Comparison of ENCODE assay signal across 14 mouse cellular contexts in the genomic region with DNA sequence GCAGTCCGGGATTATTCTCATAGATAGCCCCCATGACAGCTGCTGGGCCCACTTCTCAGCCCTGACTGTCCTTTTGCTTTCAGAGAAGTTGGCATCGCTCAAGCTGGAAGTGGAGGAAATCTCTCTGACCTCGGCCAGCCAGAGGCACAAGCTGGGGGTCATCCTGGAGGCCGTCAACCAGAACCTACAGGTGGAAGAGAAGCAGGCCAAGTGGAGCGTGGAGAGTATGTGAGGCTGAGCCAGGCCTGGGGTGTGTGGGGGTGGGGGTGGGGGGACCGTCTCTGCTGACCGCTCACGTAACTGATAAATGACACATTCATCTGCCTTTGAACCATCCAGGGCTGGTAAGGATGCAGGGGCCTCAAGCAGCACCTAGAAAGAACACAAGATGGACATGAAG.
"Had no signal": no experiment of that assay in that cellular context is flagged by ENCODE, and none has a peak within 500 bp of the region (broad histone marks: within the 10 kb centered on the region; RNA-seq: fewer than 3 reads in every experiment).

No protein-coding gene starts in this region.

- H3K27me3 ChIP-seq: limb, embryonic 12.5 days; midbrain, embryonic 13.5 days; neural tube, embryonic 13.5 days had no signal

- DNase-seq: layer of hippocampus, adult 9-11 months; layer of hippocampus, postnatal 36 days; liver; lung, adult 18-20 months; retina, postnatal 1 day; right cerebral cortex, postnatal 4 days; spleen, adult 18-20 months; thymus, adult 18-20 months; thymus, postnatal 14 days had no signal

- H3K4me3 ChIP-seq: limb, embryonic 12.5 days; midbrain, embryonic 13.5 days; neural tube, embryonic 13.5 days had no signal

- H3K9me3 ChIP-seq: limb, embryonic 12.5 days; midbrain, embryonic 13.5 days; neural tube, embryonic 13.5 days had no signal

- H3K27ac ChIP-seq: limb, embryonic 12.5 days; liver, embryonic 14.5 days; midbrain, embryonic 13.5 days; neural tube, embryonic 13.5 days had no signal

- H3K4me2 ChIP-seq: limb, embryonic 12.5 days; midbrain, embryonic 13.5 days; neural tube, embryonic 13.5 days had no signal

- H3K36me3 ChIP-seq: limb, embryonic 12.5 days; midbrain, embryonic 13.5 days; neural tube, embryonic 13.5 days had no signal

- H3K9ac ChIP-seq: limb, embryonic 12.5 days; liver, embryonic 14.5 days; midbrain, embryonic 13.5 days; neural tube, embryonic 13.5 days had no signal

- ATAC-seq: intestine, embryonic 16.5 days; midbrain, embryonic 13.5 days had no signal
